Mouse (Mus musculus): ENCODE data around the gene Ncapd3.

GRCm38 (mm10) chr9:27121254-27121653 lies 91.3 kb downstream of the Ncapd3 start:
- no peak for TF ChIP-seq POLR2A (IDR thresholded peaks at IDR 0.05; ENCODE audit: borderline replicate concordance, extremely low read depth, insufficient read depth, insufficient read length, poor library complexity, severe bottlenecking)
- no peak for TF ChIP-seq CTCF (IDR thresholded peaks at IDR 0.05; ENCODE audit: borderline replicate concordance, extremely low read depth, insufficient read depth, insufficient read length)

Data from brain, embryonic 14.5 days (tissue).